Mouse (Mus musculus): ENCODE results near the gene Bmp8b.
A peak's percentile ranks its signal among the peaks of the same experiment; 100 is the strongest.
"Not testable (repeated sequence)": the region's sequence is repeated elsewhere in the genome, so short reads cannot be mapped to it uniquely, and the experiment has no call there.

Gene Bmp8b

GRCm38 (mm10) chr4:123112216-123112764 is 7.3 kb downstream of the Bmp8b start:
- DNase-seq = no peak

- not testable (repeated sequence) for DNase-seq
Measured at GRCm38 (mm10) chr4:123114651-123115050, 9.7 kb downstream of the Bmp8b start.

GRCm38 (mm10) chr4:123116011-123116410 is 11.0 kb downstream of the Bmp8b start, which contains the start of gene Oxct2b:
Gene Oxct2b (plus strand): TSS chr4:123116266.
- DNase-seq = no peak

GRCm38 (mm10) chr4:123116640-123117039 is 11.7 kb downstream of the Bmp8b start:
- DNase-seq = not testable (repeated sequence)

DNA sequence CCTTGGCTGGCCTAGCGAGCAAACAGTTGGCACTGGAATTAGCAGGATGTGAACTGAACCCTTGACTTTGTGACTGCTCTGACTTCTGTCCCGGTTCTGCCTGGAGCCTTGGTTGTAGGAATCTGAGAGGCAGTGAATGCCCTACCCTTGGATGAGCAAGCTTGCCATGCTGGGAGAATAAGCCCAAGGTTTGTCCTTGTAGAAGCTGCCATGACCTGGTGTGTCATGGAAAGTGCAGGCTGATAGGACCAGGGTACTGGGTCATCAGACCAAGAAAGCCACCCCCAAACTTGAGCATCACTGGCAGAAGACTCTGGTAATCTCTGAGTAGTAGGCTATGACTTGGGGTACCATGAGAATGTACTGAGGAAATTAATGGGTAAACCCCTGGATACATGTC is 16.3 kb downstream of the Bmp8b start:
- no peak for DNase-seq

DNA sequence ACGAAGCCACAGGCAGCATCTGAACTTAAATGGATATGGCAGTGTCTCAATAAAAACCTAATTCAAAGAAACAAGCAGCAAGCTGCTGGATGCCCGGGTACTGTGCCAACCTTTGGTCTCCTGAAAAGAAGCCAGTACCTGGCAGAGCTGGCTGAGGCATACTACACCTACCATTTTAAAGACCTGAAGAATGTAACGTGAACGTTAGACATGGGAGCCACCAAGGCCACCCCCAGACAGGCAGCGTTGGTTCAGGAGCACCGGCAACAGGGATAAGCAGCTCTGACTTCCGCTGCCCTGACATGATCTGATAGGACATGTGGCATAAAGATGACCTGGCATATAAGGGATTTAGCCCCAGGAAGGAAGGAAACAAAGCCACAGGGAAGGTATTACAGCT is 21.7 kb downstream of the Bmp8b start:
- DNase-seq = peak; percentile 69

- peak; percentile 51 for DNase-seq
Measured at GRCm38 (mm10) chr4:123127051-123127450, 22.1 kb downstream of the Bmp8b start.

DNA sequence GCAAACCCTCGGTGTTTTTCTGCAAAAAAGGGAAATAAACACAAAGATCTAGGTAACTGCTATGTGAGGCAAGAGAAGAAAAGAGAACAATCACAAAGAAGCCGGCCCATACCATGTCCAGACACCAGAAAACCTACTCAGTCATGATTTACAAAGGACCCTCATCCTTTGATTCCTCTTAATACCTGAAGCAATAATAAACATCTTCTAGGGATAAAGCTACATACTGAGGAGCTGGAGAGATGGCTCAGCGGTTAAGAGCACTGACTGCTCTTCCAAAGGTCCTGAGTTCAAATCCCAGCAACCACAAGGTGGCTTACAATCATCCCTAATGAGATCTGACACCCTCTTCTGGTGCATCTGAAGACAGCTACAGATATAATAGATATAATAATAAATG is 32.6 kb downstream of the Bmp8b start:
- no peak for DNase-seq

- DNase-seq = peak; percentile 76
Measured at GRCm38 (mm10) chr4:123139513-123140154, 34.7 kb downstream of the Bmp8b start, which contains the start of gene Ppie. Gene Ppie (minus strand): TSS chr4:123139951.

DNA sequence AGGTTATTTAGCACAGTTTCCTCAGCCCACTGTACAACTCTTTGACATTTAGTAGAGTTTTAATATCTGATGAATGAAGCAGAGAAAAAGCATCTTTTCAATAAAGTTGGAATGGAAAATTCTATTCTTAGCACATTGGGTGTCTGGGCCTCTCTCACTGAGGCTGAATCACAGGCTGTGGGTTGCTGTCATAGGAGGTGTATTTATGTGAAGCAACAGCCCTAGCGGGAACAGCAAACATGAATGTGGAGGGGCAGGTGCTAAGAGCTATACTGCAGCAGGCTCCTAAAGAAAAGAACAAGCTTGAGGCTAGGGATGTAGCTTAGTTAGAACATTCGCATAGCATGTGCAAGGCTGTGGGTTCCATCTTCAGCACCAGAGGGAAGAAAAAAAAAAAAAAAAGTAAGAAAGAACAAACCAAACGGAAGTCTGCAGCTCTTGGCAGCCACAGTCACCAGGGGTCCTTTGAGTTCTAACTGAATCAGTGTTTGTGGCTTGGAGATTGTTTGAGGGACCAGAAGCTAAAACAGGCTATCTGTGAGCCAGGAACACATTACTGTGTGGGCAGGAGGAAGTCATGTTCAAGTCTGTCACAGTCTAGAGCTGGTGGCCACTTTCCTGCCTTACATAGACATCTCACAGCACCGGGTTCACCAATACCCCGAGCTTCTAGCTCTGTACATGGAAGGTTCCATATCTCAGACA is 42.6 kb downstream of the Bmp8b start:
- DNase-seq = no peak

- no peak for DNase-seq
Measured at GRCm38 (mm10) chr4:123152003-123152402, 47.0 kb downstream of the Bmp8b start.

- no peak for DNase-seq
Measured at GRCm38 (mm10) chr4:123152976-123153375, 48.0 kb downstream of the Bmp8b start.

- peak; percentile 24 for DNase-seq
Measured at GRCm38 (mm10) chr4:123155004-123155403, 50.0 kb downstream of the Bmp8b start.

GRCm38 (mm10) chr4:123155427-123155826 is 50.5 kb downstream of the Bmp8b start:
- no peak for DNase-seq

GRCm38 (mm10) chr4:123155840-123156239 is 50.9 kb downstream of the Bmp8b start:
- DNase-seq = no peak

- DNase-seq = no peak
Measured at GRCm38 (mm10) chr4:123160571-123160970, 55.6 kb downstream of the Bmp8b start.

- DNase-seq = not testable (repeated sequence)
Measured at GRCm38 (mm10) chr4:123161251-123161650, 56.3 kb downstream of the Bmp8b start.

DNA sequence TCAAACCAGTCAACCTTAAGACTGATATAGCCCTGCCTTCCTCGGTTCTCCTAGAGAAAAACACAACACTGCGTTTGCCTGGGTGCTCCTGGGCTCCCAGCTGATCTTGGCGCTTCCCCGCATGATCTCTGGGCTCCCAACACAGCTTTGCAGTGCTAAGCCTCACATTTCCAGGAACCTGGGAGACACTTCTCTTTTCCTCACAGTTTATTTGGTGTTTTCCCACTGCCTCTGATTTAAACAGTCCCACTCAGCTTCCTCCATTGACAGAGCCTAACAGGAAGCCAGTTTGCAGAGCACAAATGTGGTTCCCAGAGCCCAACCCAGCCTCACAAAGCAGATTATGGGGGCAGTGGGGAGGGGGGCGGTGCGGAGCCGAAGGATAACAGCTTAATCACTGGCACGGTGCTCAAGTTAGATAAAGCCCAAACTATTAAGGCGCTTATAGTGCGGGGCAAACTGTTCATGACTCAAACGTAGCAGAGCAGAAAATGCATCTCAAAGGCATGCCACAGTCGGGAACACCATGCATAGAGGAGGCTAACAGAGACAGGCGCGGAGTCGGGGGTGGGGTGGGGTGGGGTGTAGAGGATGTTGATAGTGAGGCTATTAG is 57.4 kb downstream of the Bmp8b start:
- DNase-seq = no peak

DNA sequence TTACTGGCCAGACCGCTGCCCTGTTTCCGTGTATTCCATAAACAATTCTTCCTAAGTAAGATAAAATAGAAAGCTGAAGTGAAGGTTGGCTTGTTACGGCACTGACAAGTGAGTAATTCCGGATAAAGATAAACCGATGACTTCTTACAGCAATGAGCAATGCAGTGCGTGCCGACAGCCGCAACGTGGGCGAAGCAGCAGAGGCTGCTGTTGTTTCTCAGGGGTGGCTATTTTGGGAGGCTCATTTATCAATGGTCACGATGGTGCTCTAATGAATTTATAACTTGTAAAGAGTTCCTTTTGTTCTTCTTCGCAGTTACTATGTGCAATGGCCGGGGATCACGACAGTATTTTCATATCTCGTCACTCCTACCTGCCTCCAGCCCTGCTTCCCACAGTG is 59.2 kb downstream of the Bmp8b start:
- no peak for DNase-seq

GRCm38 (mm10) chr4:123171811-123172210 is 66.8 kb downstream of the Bmp8b start:
- no peak for DNase-seq
